Mouse (Mus musculus) cerebellum, postnatal 36 days (tissue): ENCODE data around the gene Usp53.
"Not testable (repeated sequence)": the region's sequence is repeated elsewhere in the genome, so short reads cannot be mapped to it uniquely, and the experiment has no call there.

Source experiments
- DNase-seq, 2 experiments: peaks; one replicate each; pipeline ENCODE4 v3.0.0; 2021 to 2022; ENCODE audit warnings: mixed read lengths in 2 of 2

Usp53 gene

DNA sequence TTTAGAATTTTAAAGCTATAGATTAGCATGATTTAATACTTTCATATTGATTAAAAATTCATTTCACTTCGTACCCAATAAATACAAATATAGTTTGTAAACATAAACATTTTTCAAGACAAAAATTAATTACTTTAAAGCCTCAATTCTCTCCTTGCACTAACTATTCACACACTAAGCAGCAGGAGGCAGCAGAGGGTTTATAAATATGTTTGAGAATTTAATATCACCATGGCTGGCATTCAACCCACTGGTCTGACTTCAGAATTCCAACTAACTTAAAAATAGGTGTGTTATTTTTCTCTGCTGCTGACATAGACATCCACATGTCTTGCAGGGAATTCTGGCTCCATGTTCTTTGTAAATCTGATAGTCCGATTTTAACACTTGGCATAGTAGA is 45.1 kb downstream of the Usp53 start:
- DNase-seq: peak in 1 of 2 experiments; percentile 24

DNA sequence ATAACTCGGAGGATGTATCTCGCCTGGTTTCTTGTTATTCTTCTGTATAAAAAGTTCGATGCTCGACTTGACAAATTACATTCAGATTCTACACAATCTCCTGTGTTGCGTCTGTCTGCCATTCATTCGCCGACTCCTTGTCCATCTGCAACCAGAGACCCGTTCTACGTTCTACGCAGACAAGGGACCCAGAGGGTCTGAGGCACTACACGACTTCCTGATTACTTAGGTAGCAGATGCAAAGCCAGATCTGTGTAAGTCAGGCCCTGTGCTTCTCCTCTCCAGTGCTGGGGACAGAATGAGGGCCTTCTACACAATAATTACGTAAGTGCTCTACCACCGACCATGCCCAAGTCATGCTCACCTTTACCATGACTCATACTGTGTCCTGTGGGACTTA is 47.1 kb downstream of the Usp53 start:
- DNase-seq: not testable (repeated sequence)

DNA sequence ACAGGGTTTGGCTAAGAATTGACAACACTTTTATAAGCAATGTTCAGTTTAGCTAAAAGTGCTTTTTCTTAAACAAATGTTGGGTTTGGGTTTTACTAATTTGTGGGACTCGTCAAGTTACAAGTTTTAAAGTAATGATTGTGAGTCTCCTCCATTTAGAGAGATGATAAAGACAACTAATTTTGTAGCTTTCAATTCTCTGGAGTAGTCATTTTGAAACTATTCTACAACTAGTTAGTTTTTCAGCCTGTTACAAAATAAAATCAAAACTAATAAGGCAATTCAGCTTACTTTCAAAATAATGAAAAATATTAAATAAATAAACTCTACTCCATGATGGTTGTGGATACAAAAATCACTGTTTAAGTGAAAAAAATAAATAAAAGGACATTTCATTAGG is 51.8 kb downstream of the Usp53 start:
- no peak for DNase-seq

DNA sequence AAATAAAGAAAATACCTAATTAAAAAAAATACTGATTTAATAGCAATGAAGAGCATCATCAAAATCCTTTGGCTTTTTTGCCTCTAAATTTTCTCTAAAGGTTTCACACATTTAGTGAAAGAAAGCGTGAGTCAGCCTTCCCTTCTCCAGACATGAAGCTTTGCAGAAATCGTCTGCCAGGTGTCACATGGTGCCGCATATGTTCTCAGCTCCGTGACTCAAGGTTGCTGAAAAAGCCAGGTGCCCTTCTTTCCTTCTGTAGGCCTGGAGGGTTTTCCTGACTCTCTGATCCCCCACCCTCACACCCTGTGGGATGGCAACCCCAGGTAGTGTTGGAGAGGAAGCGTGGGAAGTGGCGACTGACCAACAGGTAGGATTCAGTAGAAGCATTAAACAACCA is 54.6 kb downstream of the Usp53 start:
- peak; percentile 21 to 32 for DNase-seq

GRCm38 (mm10) chr3:122924009-122924914 is 60.0 kb downstream of the Usp53 start, which contains the start of gene 1810037I17Rik:
TSS of gene 1810037I17Rik (plus strand) at chr3:122924203.
- DNase-seq: peak; percentile 92 to 95

DNA sequence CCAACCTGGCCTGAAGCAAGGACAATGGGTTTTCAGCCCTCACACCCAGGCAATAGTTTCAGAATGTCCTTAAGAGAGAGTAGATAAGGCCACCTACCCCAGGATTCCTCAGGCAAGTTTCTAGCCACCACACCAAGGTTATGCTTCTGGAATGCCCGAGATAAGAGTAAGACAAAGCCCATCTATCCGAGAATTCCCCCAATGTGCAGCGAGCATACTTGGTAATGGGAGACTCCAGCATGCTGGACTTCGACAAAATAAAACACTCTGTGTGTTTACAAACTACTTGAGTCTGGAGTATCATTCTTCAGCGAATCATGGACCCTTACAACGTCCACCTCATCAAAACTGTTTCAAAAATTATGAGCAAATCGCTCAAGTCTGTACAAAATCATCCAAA is 61.2 kb downstream of the Usp53 start:
- DNase-seq: no peak

GRCm38 (mm10) chr3:122921676-122922527 is 62.4 kb downstream of the Usp53 start:
- no peak for DNase-seq

DNA sequence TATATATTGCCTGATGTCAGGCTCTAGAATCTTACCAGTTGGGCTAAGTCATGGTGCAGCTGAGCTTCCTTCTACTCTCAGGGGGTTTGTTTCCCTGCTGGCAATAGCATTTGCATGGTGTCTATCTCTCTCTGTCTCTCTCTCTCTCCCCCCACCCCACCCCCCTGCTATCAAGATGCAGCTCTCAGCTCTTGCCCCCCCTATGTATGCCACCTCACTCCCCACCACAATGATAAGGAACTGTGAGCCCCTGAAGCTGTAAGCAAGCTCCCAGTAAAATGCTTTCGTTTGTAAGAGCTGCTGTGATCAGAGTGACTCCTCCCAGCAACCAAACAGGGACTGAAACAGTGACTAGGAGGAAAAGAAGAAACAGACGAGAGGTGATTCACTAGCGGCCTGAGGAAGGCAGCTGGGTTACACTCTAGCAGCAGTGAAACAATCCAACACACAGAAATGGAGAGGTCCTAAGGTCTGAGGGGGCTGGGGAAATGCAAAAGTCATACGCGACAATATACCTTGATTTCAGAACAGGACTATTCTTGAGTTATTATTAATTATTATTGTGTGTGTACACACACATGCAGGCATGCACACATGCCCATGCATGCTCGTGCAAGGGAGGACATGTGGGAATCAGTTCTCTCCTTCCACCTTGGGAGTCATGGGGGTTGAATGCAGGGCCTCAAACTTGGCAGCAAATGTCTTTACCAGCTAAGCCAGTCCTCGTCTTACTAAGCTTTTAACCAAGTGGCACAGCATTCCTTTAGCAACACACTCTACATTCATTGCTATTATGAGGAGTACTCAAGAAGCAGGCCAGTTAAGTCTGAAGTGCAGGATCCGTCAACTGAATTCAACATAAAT is 63.5 kb downstream of the Usp53 start:
- DNase-seq: no peak

DNA sequence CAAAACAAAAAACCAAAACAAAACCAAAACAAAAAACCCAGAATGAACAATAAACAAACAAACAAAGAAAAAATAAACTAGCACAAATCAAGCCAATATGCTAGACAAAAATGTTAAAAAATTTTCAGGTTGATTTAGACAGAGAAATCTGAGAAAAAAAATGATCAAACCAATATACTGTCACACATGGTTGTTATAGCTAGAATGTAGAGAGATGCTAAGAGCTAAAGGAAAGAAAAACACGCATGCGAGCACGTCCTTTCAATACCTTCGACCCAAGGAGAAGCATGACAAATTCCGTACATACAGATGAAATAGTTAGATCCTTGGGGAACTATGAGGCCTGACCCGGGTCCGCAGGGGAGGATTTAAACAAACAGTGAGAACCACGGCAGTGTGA is 65.0 kb downstream of the Usp53 start, which contains the start of gene Gm10959:
Gm10959 (minus strand) TSS at position 101 of the 400 bp plus-strand sequence.
- DNase-seq: no peak

DNA sequence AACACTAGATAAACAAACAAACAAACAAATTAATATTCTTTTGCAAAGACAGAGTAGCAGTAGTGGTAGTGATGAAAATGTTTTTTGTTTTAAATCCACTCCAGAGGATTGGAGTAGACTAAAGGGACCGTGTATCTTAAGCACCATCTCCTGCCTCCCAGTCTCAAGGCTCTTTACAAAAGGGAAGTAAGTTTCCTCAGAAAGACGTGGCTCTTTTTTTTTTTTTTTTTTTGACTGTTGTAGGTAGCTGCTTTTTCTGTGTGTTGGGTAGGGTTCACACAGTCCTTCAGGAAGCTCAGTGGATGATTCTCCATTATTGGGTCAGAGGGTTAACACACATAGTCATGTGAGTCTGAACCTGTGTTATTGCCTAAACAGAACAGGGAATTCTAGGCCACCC is 65.6 kb downstream of the Usp53 start:
- no peak for DNase-seq

DNA sequence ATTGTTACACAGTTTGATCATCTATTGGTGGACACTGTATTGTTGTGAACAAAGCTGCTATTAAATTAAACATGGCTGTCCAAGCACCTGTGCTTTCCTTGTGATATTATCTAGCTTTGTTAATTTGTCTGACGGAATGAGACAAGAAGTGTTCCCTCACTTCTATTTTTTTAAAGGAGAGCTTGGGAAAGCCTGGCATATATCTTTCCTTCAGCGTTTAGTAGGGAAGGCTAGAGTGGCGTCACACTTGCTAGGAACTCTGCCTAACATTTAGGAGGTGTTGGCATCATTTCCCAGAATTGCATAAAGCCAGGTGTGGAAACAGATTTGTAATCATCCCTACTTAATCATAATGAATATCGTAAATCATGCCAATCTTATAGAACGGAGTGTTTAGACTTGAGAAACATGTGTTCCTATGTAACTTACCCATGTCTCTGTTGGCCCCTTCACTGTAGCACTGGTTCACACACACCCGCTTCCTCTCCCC is 68.1 kb downstream of the Usp53 start:
- DNase-seq: no peak

DNA sequence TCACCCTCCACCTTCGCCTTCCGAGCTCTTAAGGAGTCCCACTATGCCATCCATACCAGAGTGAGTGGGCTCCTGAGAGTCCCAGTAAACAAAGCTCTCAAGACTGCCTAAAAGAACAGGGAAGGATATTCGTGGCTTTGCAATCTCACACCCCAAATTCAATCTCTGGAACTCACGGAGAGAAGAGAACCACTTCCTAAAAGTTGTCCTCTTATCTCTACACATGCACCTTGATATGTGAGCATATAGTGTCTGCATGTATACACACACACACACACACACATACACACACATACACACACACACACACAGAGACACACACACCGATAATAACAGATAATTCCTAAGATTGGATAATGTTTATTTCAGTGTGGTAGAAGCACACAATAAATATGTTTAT is 68.8 kb downstream of the Usp53 start:
- no peak for DNase-seq

DNA sequence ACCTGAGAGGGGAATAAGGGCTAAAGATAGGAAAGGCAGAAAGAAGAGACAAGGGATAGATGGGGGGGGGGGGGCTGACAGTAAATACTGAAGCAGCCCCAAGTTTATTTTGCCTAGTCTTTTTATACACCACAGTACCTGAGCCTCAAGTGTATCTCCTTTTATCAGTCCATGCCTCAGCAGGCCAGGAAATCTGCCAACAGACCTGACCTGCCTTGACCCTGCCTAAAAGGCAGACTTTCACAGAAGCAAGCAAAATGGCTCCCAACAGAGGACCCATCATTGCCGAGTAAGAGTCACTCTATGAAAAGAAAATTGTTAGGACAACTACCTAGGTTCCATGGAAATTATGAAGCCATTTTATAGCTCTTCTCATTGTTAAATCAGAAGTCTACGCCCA is 76.5 kb downstream of the Usp53 start:
- no peak for DNase-seq

DNA sequence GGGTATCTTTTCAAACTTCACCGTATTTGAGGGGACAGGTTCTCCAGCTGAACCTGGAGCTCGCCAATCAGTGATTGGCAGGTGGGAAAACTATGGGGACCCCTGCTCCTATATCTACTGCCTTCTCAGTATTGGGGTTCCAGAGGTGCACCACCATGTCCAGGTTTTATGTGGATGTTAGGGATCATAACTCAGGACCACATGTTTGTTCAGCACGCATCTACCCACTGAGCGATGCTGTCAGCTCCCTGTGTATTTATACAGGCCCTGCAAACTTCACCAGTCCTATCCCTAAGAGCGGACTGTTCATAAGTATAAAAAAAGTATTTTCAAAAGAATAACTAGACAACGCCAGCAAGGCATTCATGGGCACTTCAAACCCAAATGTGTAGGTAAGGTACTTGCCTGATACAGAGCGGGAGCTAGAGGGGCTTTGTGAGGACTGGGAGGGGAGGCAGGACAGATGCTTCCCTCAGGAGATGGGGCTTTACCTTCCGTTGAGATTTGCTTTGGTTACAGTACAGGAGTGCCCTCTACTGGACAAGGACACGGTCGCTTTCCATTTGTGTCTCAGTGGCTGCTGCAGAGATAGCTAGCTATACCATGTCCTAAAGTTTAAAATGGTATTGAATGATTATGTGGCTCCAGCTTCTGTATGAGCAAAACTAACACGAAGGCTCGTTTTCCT is 80.4 kb downstream of the Usp53 start:
- DNase-seq: peak; percentile 26 to 37

DNA sequence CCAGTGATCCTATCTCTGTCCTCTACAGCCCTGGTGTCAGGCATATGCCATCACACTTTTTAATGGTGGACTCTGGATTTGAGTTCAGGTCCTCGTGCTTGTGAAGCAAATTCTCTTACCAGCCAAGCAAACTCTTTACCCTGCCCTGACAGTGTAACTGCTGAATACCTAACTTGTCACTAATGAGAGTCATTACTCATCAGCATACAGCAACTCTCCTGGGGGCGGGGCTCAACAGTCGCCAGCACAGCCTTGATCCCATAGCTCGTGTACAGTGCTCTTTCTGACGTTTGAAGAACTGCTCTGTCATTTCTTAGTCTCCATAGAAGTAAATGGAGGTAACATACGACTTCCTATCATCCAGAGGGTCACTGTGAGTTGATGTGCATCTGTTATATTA is 86.1 kb downstream of the Usp53 start:
- no peak for DNase-seq

GRCm38 (mm10) chr3:122895189-122895731 is 89.0 kb downstream of the Usp53 start:
- no peak for DNase-seq

- no peak for DNase-seq
Measured at GRCm38 (mm10) chr3:122894772-122895171, 89.5 kb downstream of the Usp53 start, which contains the start of gene Fabp2. TSS of gene Fabp2 (plus strand) at chr3:122895072.

DNA sequence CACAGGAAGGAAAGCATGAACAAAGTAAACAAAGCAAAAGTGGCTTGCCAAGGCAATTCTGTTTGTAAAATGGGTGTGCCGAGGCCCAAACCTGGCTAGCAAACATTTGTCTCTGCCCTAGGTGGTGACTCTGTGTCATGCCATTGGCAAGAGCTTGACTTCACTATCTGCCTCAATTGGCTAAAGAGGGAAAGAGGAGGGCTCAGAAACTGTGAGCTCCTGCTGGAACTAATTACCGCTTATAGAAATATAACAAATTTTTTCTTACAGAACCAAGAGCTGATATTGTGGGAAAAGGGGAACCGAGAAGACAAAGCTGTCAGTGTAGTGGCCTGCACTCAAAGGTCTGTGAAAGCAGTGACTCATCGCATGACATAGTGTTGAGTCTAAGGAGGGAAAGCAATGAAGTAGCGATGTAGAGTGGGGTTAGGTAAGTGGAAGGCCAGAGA is 95.9 kb downstream of the Usp53 start:
- DNase-seq: no peak

- no peak for DNase-seq
Measured at GRCm38 (mm10) chr3:122887505-122888301, 96.6 kb downstream of the Usp53 start.
